Mouse (Mus musculus): Measurements from ENCODE around the gene Acvr1c.

Gene Acvr1c

DNA sequence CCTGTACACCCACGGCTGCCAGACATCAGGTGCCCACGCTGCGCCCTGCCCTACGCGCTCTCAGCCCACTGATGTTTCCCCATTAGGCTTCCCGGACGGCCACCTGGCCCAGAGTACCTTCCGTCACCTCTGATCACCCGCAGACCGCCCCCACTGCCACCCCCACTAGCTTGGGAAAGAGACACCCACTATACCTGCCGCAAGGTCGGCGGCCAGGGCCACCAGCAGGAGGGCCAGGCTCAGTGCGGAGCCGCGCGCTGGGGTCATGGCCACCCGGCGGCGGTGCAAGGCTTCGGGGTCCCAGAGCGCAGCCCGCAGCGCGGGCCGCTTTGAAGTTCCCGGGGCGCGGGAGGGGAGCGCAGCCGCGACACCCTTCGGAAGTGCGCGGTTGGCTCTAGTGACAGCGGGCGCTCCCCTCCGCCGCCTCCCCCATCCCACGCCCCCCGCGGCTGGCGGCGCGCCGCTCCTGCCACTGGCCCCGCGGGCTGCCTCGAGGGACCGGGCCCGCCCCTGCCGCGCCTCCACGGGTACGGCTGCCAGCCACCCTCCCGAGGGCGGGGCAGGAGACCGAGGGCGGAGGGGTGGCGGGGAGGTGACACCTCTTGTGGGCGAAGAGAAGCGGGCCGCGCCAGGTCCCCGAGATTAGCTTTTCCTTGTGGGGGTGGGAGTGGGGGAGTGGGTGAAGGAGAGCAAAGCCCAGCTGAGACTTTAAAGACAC is at the start of gene Acvr1c:
Gene Acvr1c (minus strand): TSS at position 482 of the 718 bp plus-strand sequence.
- DNase-seq = peak; percentile 53 to 64

- no peak for DNase-seq
These were observed 45.8 kb upstream of the Acvr1c start for GRCm38 (mm10) chr2:58403481-58403880.

DNA sequence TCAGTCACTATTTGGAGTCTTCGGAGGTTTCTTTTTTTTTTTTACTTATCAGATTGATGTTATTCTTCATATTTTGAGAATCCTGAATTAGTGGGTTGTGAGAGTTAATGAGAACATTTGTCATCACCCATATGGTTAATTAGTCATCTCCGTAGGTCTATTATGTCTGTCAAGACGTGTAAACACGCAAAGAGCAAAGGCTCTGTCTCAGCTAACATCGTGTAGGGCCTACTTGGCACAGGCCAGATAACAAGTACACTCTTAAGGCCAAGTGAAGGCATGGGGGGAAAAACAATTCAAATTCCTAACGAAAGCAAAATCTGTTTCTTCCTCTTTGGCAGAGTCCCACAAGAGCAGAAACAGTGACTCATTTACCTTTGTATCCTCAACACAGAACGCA is 30.9 kb upstream of the Acvr1c start:
- no peak for DNase-seq

DNA sequence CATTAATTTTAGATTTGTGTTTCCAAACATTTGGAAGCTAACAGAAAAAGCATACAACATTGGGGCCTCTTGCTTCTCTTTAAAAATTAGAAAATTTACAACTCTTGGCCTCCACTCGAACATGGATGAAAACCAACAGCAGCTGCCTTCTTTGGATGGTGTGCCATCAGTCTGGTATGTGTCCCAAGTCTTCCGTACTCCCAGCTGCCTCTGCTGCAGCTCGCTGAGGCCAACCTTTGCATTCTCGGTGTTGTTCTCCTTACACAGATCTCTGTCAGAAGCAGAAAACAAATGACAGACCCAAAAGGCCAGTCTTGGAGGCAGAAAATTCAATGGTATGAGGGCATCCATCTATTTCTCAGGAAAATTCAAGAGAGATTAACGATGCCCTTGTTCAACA is 22.3 kb upstream of the Acvr1c start:
- peak; percentile 22 to 37 for DNase-seq

DNA sequence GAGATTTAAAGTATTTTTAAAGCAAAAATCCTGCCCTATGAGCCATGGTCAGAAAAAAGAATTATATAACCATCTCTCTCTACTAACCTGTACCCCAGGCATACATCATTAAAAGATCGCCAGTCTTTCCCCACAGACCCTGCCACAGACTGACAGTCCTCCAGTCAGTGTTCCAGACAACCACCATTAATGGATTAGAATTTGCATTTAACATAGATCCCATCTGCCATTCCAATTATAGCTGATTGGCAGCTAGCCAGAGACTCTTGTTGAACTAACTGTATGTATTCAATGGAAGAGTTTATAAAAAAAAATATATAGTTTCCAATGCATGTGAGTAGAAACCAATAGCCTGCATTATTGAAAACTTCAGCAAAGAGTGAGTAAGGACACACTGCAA is 21.8 kb upstream of the Acvr1c start:
- DNase-seq = peak; percentile 42 to 44

DNA sequence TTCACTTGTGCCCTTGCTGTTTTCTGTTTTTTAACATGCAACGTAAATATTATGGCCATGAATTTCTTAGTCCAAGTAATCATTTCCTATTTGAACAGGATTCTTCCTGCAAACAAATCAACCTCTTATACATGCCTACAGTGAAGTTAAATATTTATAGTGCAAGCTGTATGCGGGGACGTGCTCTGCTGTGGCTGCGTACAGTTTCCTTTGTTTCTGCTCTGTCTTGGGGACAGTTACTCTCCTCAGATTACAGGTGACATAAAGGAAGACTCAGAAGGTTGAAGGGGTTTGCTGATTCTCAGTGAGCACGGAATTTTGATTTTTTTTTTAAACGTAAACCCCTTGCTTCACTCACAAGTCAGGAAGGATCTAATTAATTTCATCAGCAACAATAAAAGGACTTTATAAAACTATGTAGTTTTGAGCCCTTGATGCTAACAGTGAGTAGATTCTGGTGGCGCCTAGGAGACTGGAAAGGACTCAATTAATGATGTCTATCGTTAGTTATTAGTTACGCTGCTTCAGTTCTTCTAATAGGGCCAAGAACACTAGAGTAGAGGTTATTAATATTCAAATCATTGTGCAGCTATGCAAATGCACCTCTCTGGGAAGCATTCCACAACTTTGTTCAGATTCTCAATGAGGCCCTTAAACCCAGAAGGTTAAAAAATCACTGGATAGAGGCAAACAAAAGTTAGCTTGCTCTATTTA is 19.9 kb upstream of the Acvr1c start:
- no peak for DNase-seq

DNA sequence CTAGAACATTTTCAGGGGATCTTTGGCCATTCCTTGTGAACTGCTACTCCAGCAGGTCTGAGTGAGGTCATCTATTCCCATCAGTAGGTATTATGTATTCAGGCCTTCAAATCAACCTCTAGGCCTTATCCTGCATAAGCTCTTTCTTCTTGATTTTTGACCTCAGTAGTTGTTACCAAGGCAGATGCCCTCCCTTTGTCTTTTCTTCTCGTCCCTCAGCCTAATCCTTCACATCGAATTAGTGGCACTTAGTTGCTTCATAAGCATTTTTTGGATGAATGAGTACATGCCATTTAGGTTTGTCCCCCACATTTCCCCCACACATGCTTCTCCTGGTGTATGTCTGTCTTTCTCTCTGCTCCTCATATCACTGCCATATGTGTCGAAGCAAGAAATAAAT is 8.5 kb upstream of the Acvr1c start:
- no peak for DNase-seq

DNA sequence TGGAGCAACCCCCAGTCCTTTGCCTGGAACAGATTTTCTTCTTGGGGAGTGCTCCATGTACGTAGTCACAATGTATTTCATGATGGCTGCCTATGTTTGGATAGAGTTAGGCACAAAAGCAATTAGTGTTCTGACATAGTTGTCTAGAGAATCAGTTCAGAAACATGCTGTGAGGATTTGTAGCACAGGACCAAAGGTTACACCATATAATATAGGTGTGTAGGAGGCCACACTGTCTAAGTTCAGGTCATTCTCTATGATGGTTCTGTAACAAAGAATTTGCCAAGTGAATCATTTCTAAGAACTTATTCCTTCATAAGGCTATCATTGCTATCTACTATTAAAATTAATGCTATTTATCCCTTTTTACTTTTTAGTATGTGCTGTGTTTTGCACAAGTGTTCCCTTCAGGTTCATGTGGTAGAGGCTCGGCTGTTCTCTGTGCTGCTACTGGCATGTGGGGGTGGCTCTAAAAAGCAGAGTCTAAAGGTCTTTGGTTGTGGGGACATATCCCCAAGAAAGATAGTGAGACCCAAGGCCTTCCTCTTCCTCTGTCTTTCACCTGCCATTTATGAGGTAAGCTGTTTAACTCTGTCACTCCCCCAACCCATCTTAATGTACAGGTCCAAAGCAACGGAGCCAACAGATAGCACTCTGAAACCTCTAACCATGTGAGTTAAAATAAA is 3.8 kb upstream of the Acvr1c start:
- DNase-seq = no peak

- DNase-seq = no peak
These were observed 401 bp upstream of the Acvr1c start for GRCm38 (mm10) chr2:58358132-58358460.

DNA sequence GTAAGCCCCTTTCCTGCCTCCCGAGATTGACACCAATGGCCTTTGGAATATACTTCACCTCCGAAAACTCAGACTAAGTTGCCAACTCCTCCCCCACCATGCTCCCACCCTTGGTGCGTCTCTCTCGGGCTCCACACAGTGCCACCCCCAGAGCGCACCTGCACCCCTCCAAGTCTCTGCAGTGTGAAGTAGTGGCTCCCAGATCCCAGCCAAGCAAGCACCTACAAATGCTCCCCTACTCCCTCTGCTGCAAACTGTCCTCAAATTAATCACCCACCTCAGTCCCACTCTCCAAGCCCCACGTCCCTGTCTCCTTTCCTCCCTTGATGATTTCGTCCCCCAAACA is 654 bp downstream of the Acvr1c start:
- DNase-seq = peak in 1 of 2 experiments; percentile 25

GRCm38 (mm10) chr2:58354389-58354788 is 3.3 kb downstream of the Acvr1c start:
- no peak for DNase-seq

DNA sequence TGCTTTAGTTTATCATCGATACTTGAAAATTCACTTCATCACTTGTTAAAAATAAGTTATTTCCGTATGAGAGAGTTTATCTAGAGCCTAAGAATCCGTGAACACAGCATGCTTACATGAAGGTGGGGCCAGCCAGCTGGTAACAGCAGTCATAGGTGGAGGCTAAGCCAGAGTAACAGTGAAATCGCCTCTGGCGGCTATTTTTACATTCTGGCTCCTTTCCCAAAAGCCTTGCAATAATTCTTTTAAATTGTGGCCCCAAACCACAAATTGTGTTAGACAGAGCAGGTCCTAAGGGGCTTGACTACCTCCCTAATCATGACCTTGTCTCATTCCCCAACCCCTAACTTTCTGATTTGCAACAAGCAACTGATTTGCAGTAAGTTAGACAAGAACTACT is 4.8 kb downstream of the Acvr1c start:
- no peak for DNase-seq

GRCm38 (mm10) chr2:58350657-58351056 is 7.0 kb downstream of the Acvr1c start:
- DNase-seq = no peak

- no peak for DNase-seq
These were observed 21.0 kb downstream of the Acvr1c start for GRCm38 (mm10) chr2:58336730-58337129.

- no peak for DNase-seq
These were observed 28.1 kb downstream of the Acvr1c start for GRCm38 (mm10) chr2:58329589-58329988.

DNA sequence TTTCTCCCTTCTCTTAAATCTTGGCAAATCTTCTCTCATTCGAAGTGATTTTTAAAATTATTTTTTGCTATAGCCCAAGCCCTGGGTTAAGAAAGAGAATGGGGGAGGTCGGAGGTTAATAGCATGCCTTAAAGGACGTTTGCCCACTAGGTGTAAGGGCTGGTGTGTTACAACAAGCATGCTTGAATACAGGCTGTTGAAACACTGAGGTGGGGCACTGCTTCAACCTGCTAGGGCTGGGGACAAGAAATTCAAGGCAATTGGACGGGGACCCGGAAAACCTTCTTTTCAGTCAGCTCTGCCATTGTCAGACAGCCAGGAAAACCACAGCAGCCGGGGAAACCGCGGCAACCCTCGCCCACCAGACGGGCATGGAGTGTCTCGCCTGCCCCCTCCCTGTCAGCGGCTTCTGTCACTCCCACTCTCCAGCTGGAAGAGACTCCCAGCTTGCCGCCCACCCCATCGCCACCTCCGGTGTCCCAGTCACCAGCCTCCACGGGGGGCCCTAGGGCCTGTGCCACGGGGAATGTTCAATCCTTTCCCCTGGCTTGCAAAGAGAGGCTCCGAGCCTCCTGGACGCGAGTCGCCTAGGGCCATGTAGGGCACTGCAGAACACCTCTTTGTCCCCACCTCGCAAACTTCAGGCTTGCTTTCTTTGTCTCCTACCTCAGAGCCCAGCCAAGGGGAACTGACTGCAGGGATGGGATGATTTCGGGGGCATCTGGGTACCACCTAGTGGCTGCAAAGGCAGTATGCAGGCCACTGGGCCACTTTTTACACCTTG is 33.4 kb downstream of the Acvr1c start:
- peak; percentile 73 to 78 for DNase-seq

DNA sequence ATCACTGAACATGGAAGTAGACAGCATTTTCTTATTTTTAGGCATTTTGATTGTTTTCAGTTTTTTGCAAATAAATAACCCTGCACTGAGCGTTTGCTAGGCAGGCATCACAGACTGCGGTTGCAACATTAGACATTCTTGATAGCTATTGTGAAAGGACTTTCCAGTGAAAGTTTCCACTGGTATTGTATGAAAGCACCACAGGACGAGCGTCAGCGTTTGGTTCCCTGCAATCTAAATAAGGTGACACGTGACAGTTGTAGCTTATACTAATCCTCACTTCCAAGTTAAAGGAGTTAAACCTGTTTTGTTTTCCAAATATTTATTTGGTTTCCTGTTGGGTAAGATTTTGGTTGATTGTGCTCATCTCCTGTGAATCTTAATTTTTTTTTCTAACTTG is 34.4 kb downstream of the Acvr1c start:
- DNase-seq = no peak

DNA sequence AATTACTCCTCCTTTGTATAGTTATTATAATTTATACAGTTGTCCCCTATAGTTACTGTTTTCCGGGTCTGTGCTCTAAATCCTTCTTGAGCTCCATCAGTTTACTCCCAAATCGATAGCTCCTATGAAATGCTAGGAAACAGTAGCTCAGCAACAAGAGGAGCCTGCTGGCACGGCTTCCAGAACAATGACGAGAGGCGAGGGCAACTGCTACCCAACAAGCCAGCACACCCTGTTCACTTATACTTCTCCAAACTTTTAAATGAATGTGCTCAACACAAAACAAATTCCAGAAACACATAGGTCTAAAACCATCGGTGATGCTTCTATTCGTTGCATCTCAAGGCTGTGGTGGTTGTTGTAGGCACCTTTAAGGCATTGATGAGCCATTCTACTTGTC is 41.5 kb downstream of the Acvr1c start:
- no peak for DNase-seq

- no peak for DNase-seq
These were observed 48.0 kb downstream of the Acvr1c start for GRCm38 (mm10) chr2:58309695-58310094.

DNA sequence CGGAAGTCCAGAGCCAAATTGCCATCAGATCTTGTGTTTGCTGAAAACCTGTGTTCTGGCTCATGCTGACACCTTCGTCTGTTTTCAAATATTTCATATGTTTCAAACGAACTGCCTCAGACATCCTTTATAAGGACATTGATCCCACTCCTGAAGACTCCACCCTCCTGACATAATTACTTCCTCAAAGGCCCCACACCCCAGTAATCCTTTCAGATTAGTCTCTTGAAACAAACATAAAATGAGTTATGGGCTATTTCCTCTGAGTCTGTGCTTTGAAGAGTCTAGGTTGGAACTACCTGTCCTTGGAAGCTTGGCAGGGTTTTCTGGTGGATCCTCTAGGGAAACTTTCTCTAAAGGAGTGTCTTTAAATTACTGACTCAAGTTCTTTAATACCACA is 53.2 kb downstream of the Acvr1c start:
- no peak for DNase-seq

DNA sequence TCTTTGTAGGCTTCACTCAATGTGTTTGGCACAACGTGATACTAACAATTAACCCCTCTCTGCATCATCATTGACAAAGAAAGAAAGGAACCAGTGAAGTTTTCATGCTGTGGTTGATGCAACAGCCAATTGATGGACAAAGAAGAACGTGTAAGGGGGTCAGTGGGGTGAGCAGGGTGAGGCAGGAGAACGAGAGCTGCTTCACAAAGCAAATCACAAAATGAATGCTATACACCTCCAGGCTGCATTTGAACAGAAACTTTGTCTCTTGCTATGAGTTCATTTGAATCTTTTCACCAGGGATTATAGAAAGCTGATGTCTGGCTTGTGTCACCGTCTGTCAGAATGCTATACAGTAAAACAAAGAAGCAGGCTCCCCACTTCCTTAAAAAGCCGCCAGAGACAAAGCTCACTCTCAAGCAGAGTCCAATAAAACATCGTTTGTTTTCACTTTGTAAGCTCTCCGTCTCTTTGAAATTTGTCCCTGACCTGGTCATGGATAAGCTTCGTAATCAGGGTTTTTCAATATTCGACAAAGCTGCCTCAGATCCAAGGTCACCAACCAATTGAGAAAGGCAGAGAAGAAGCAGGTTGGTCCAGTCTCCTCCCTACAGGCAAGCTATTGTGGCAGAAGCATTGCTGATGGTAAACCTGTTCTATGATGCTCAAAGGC is 67.8 kb downstream of the Acvr1c start:
- DNase-seq = no peak

GRCm38 (mm10) chr2:58289331-58289730 is 68.4 kb downstream of the Acvr1c start:
- no peak for DNase-seq
